Mouse (Mus musculus) midbrain, embryonic 16.5 days (tissue): ENCODE data around the gene Grin2a. TPM values are rescaled to one million over a fixed set of nuclear protein-coding genes. Genes with fewer than 3 reads are reported as not detected.

ENCODE experiments used
- ATAC-seq: fragments of 200-750 bp; cut with Nextera tagmentation; 2 replicates; pipeline ENCODE4 v1.8.0; 2017; ENCODE audit warnings: moderate TSS enrichment
- H3K27ac ChIP-seq: fragments of 300-500 bp; sonication (generic); 2 replicates; pipeline ENCODE4 v1.5.1; 2014; ENCODE audit warnings: mild to moderate bottlenecking, low read length, mixed read lengths
- H3K27me3 ChIP-seq: fragments of 300-500 bp; sonication (generic); 2 replicates; pipeline ENCODE4 v1.6.1; 2014; ENCODE audit warnings: low read depth, low read length, mixed read lengths; ENCODE audit not compliant: control insufficient read depth, insufficient read depth
- H3K36me3 ChIP-seq: fragments of 300-500 bp; sonication (generic); 2 replicates; pipeline ENCODE4 v1.6.1; 2014; ENCODE audit warnings: mild to moderate bottlenecking, low read length, moderate library complexity, mixed read lengths; ENCODE audit not compliant: control insufficient read depth, insufficient read depth
- H3K4me1 ChIP-seq: fragments of 300-500 bp; sonication (generic); 2 replicates; pipeline ENCODE4 v1.6.1; 2014; ENCODE audit warnings: mild to moderate bottlenecking, low read length, mixed read lengths; ENCODE audit not compliant: control insufficient read depth, insufficient read depth
- H3K4me2 ChIP-seq: fragments of 300-500 bp; sonication (generic); 2 replicates; pipeline ENCODE4 v1.6.1; 2014; ENCODE audit warnings: mild to moderate bottlenecking, low read length, mixed read lengths
- H3K4me3 ChIP-seq: fragments of 300-500 bp; sonication (generic); 2 replicates; pipeline ENCODE4 v1.5.1; 2014; ENCODE audit warnings: low read depth, mild to moderate bottlenecking, low read length, moderate library complexity, mixed read lengths
- H3K9ac ChIP-seq: fragments of 300-500 bp; sonication (generic); 2 replicates; pipeline ENCODE4 v1.6.1; 2014; ENCODE audit warnings: low read depth, low read length, mixed read lengths
- H3K9me3 ChIP-seq: fragments of 300-500 bp; sonication (generic); replicated peaks from 2 replicates; pipeline ENCODE4 v1.6.1; 2014; ENCODE audit warnings: mild to moderate bottlenecking, low read length, mixed read lengths; ENCODE audit not compliant: control insufficient read depth, poor library complexity, severe bottlenecking
- WGBS: fragments of 180-500 bp; shearing (Covaris S2); extraction: QIAGEN DNeasy Blood & Tissue Kit; methylation state at CpG from one replicate; pipeline ENCODE4 v1.1.7; 2014; 5-methylcytosine and 5-hydroxymethylcytosine counted together
- polyA plus RNA-seq: library from polyadenylated mRNA; unstranded; fragments of >200 nt; fragmentation: Nextera tagmentation; extraction: Ambion mirVana; gene quantifications from 2 replicates; pipeline ENCODE4 v1.2.1, GENCODE M21; 2015

Grin2a gene
- polyA plus RNA-seq, 1 experiment from 2014 or later = 7.6 TPM

- no peak overlapping the region for H3K4me3 ChIP-seq
- no peaks in the 10 kb centered on the region for H3K9me3 ChIP-seq
- ATAC-seq = no peak
- H3K27ac ChIP-seq = no peak overlapping the region
- H3K36me3 ChIP-seq = no peaks in the 10 kb centered on the region
- WGBS = 56% methylated on average over 1 of the region's 1 CpGs
- no peaks in the 10 kb centered on the region for H3K27me3 ChIP-seq
- no peak overlapping the region for H3K4me2 ChIP-seq
- no peaks in the 10 kb centered on the region for H3K4me1 ChIP-seq
- no peak overlapping the region for H3K9ac ChIP-seq
Observed at GRCm38 (mm10) chr16:9901433-9901832, 93.9 kb downstream of the Grin2a start.

GRCm38 (mm10) chr16:9900996-9901395, 94.4 kb downstream of the Grin2a start:
- ATAC-seq = no peak
- Histone ChIP-seq H3K9me3 (no peaks in the 10 kb centered on the region), H3K4me2 (no peak overlapping the region), H3K27ac (no peak overlapping the region), H3K27me3 (no peaks in the 10 kb centered on the region), H3K4me3 (no peak overlapping the region), H3K36me3 (no peaks in the 10 kb centered on the region), H3K9ac (no peak overlapping the region), H3K4me1 (no peaks in the 10 kb centered on the region)
- WGBS = 71% methylated on average over 3 of the region's 3 CpGs

DNA sequence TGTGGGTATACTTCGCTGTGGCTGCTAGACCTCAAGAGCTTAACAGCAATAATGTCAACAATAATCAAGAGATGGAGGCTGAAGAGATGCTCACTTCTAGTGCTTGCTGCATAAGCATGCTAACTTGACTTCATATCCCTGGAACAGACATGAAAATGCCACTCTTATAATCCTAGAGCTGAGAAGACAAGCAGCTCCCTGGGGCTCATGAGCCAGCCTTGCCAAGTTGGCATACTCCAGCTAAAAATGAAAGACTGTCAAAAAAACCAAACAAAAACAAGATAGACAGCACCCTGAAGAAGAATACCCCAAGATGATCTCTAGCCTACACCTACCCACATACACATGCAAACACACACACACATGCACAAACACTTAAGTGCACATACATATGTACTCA, 95.2 kb downstream of the Grin2a start:
- Histone ChIP-seq H3K27ac (no peak overlapping the region), H3K36me3 (no peaks in the 10 kb centered on the region), H3K9ac (no peak overlapping the region), H3K4me3 (no peak overlapping the region), H3K9me3 (no peaks in the 10 kb centered on the region), H3K4me2 (no peak overlapping the region), H3K4me1 (no peaks in the 10 kb centered on the region), H3K27me3 (no peaks in the 10 kb centered on the region)
- no peak for ATAC-seq
- WGBS = 92% methylated on average over 1 of the region's 1 CpGs

DNA sequence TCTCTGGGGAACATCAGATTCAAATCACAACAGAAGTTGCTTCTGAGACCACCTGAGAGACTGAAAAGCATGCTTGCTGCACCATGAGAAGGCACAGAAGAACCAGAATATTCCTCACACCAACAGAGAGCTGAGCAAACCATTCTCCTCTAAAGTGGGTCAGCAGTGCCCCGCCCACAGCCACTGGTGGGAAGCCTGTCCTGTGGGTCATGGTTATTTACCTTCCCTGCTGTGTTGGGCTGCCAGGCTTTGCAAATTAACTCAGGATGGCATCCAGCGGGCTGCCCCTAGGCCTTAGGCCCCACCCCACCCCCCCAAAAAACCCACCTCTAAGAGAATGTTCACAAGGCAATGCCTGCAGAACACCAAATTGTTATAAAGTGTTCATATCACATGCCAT, 96.2 kb downstream of the Grin2a start:
- no peak overlapping the region for H3K4me3 ChIP-seq
- no peaks in the 10 kb centered on the region for H3K27me3 ChIP-seq
- no peaks in the 10 kb centered on the region for H3K4me1 ChIP-seq
- no peak overlapping the region for H3K9ac ChIP-seq
- 89% methylated on average over 2 of the region's 2 CpGs for WGBS
- H3K9me3 ChIP-seq = no peaks in the 10 kb centered on the region
- H3K4me2 ChIP-seq = no peak overlapping the region
- H3K36me3 ChIP-seq = no peaks in the 10 kb centered on the region
- H3K27ac ChIP-seq = no peak overlapping the region
- ATAC-seq = no peak

GRCm38 (mm10) chr16:9895581-9895980, 99.8 kb downstream of the Grin2a start:
- Histone ChIP-seq H3K27me3 (no peaks in the 10 kb centered on the region), H3K4me1 (no peaks in the 10 kb centered on the region), H3K9ac (no peak overlapping the region), H3K4me3 (no peak overlapping the region), H3K9me3 (no peaks in the 10 kb centered on the region), H3K27ac (no peak overlapping the region), H3K4me2 (no peak overlapping the region), H3K36me3 (no peaks in the 10 kb centered on the region)
- WGBS = 76% methylated on average over 7 of the region's 7 CpGs
- ATAC-seq = no peak

GRCm38 (mm10) chr16:9886155-9886554, 109.2 kb downstream of the Grin2a start:
- Histone ChIP-seq H3K9ac (no peak overlapping the region), H3K4me2 (no peak overlapping the region), H3K27ac (no peak overlapping the region), H3K4me1 (no peaks in the 10 kb centered on the region), H3K27me3 (no peaks in the 10 kb centered on the region), H3K4me3 (no peak overlapping the region), H3K9me3 (no peaks in the 10 kb centered on the region), H3K36me3 (no peaks in the 10 kb centered on the region)
- ATAC-seq = no peak
- 69% methylated on average over 4 of the region's 4 CpGs for WGBS

GRCm38 (mm10) chr16:9884141-9884540, 111.2 kb downstream of the Grin2a start:
- Histone ChIP-seq H3K36me3 (no peaks in the 10 kb centered on the region), H3K27me3 (no peaks in the 10 kb centered on the region), H3K27ac (no peak overlapping the region), H3K9ac (no peak overlapping the region), H3K4me3 (no peak overlapping the region), H3K4me1 (no peaks in the 10 kb centered on the region), H3K4me2 (no peak overlapping the region), H3K9me3 (no peaks in the 10 kb centered on the region)
- no peak for ATAC-seq
- WGBS = 93% methylated on average over 2 of the region's 2 CpGs

GRCm38 (mm10) chr16:9882420-9882819, 112.9 kb downstream of the Grin2a start:
- Histone ChIP-seq H3K4me3 (no peak overlapping the region), H3K9ac (no peak overlapping the region), H3K27ac (no peak overlapping the region), H3K9me3 (no peaks in the 10 kb centered on the region), H3K27me3 (no peaks in the 10 kb centered on the region), H3K36me3 (no peaks in the 10 kb centered on the region), H3K4me2 (no peak overlapping the region), H3K4me1 (no peaks in the 10 kb centered on the region)
- WGBS = 84% methylated on average over 4 of the region's 4 CpGs
- ATAC-seq = no peak

- WGBS = 75% methylated on average over 4 of the region's 4 CpGs
- Histone ChIP-seq H3K36me3 (no peaks in the 10 kb centered on the region), H3K9ac (no peak overlapping the region), H3K4me2 (no peak overlapping the region), H3K4me3 (no peak overlapping the region), H3K9me3 (no peaks in the 10 kb centered on the region), H3K27ac (no peak overlapping the region), H3K4me1 (no peaks in the 10 kb centered on the region), H3K27me3 (no peaks in the 10 kb centered on the region)
- ATAC-seq = no peak
Observed at GRCm38 (mm10) chr16:9873001-9873400, 122.4 kb downstream of the Grin2a start.

- 78% methylated on average over 3 of the region's 3 CpGs for WGBS
- no peak for ATAC-seq
- Histone ChIP-seq H3K36me3 (no peaks in the 10 kb centered on the region), H3K27me3 (no peaks in the 10 kb centered on the region), H3K4me2 (no peak overlapping the region), H3K9ac (no peak overlapping the region), H3K27ac (no peak overlapping the region), H3K9me3 (no peaks in the 10 kb centered on the region), H3K4me1 (no peaks in the 10 kb centered on the region), H3K4me3 (no peak overlapping the region)
Observed at GRCm38 (mm10) chr16:9865710-9866109, 129.7 kb downstream of the Grin2a start.
